Mouse (Mus musculus): ENCODE data around the gene Sipa1l3.

DNA sequence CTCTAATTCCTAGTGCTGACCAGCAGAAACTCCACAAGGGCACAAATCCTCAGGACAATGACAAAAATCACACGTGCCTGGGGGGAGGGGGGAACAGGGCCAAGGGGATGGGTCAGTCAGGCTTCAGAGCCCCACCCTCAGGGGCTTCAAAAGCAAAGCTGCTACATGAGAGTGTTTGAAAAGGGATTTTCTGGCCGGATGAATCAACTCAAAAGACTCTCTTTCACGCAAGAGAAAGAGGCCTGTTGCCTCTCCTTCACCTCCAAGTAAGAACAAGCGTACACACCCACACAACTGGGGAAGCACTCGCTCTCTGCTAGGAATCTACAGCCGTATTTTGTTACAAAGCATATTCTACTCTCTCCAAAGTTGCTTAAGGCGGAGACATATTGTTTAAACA lies 28.6 kb downstream of the Sipa1l3 start:
- no peak for TF ChIP-seq CTCF (conservative IDR thresholded peaks at IDR 0.05; ENCODE audit: low read length)
- TF ChIP-seq POU5F1 (IDR thresholded peaks at IDR 0.05; ENCODE audit: borderline replicate concordance, low read length) = no peak
- peak; percentile 42; the same call in 1 of the 2 replicates for TF ChIP-seq NANOG (IDR thresholded peaks at IDR 0.05; ENCODE audit: borderline replicate concordance, low read length)

Data from E14TG2a.4 (cell line).